Mouse (Mus musculus) urinary bladder, postnatal 25 days (tissue): ENCODE measurements around the gene Eef1a1.
"Not testable (repeated sequence)": the region's sequence is repeated elsewhere in the genome, so short reads cannot be mapped to it uniquely, and the experiment has no call there.

Source experiments
- DNase-seq: peaks from one replicate; pipeline ENCODE4 v3.0.0; 2022; ENCODE audit warnings: low spot score

Gene Eef1a1

DNA sequence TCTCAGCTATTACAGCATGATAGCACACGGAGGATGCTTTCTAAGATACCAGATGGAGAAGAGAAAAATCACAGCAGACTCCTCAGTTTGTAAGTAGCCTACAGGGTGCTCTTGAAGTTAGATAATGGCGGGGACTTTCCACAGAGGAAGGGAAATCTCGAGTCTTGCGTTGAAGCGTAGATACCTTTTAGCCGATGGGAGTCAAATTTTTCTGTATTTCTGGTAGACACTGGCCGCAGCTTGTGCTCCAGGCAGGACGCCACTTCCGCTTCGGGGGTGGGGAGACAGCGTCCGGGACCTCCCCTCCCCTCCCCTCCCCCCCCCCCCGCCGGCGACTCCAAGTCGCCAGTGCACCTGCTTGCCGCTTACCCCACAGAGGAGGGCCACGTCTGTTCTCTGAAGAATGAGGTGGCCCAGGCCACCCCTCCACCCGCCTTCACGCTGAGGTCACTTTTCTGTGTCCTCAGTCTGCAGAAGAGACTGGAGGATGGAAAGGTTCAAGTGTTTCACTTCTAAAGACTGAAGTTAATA, at the start of gene Eef1a1:
Eef1a1 (minus strand) TSS at position 262 of the 531 bp plus-strand sequence.
- DNase-seq, result peak; percentile 51

DNA sequence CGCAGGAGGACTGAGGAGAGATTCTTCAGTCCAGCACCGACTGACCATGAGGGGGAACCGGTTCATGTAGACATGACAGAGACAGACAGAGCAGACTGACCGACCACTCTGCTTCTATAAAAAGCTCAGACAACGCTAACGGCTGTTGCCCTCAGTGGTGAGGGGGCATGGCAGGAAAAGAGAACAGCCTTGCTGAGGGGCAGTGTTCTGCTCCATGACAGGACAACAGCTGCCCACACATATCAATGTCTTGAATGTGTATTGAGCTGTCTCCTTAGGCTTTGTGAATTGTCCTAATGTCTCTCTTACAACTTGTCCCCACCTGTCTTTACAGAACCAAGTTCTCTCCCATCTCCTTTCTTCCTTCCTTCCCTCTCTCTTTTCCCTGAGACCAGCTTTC, 49.5 kb upstream of the Eef1a1 start:
- no peak for DNase-seq

DNA sequence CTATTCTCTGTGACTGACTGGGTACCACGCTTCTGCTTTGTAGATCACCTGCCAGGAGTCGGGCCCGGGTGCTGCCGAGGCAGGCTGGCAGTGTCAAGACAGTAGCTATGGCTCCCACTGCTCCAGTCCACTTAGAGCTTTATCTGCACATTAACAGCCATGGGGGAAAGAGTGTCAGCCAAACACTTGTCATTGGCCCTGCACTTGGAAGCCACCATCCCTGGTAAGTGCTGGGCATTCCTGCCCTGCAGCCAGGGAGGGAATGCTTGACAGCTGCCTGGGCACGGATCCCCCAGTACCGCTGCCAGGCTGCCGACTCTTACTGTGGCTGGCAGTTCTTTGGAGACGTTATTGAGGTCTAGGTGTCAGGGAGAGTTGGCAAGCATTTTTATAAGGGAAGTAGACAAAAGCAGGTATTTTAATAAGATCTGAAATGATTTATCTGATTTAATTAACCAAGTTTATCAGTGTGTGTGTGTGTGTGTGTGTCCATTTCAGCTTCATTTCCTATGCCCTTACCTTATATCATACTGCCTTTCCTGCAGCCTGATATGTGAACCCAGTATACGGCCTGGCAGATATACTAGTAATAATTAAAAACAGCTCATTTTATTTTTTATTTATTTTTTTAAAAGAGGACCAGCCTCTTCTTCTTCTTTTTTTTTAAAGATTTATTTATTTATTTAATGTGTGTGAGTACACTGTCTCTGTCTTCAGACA, 48.4 kb upstream of the Eef1a1 start:
- no peak for DNase-seq

DNA sequence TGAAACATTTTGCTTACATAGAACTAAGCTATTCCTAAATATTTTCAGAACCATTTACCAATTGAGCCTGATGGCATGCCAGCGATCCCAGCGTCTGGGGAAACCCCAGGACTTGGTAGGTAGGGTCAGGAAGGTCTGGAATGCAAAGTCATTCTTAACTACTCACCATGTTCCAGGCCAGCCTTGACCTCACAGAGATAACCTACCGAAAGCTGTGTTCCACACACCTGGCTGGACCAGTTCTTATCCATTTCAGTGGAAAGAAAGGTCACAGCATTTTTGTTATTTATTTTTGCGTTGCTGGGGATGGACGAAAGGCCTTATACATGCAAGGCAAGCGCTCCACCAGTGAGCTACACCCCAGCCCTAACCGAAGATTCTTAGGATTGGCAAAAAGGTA, 45.7 kb upstream of the Eef1a1 start:
- no peak for DNase-seq

DNA sequence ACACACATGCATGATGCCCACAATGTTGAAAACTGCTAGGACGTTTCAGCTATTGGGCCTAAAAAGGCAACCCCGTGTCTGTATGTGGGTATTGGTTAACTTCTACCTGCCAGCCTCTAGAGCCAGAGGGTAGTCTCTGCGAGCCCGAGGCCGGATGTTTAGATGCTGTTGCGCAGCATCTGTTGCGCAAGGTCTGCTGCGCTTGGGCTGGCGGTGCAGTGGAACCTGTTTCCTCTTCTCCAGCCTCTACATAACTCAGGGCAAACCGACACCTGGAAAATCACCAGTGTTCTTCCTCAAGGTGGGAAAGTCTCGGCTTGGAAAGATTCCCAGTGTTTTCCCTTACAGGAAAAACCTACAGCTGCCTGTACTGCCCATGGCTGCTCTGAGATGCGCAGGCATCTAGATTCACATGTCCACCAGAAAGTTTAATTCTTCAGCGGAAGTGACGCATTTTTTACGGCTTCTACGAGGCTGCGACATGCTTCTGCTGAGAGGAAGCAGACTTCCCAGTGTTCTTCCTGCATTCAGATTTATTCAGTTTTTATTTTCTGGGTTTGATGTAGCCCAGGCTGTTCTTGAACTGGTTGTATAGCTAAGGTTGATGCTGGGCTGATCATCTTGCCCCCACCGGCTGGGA, 44.5 kb upstream of the Eef1a1 start:
- peak; percentile 50 for DNase-seq

DNA sequence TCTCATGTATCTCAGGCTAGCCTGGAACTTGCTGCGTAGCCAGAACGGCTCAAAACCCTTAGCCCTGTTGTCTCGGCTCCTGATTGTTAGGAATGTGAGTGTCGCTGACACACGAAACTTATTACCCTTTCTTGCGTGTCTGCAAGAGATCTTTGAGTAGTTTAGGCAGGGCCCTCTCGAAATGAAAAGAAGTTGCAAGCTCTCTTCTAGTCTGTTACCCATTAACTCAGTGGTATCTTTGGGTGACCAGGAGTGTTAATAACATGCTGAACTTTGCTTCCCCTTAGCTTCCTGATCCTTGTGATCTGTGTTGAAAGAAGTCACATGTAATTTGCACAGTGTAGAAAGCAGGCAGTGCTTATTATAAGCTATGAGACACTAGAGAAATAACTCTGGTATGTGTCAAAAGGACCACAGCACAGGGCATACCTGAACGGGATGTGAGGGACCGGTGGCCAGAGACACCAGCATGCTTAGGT, 43.4 kb upstream of the Eef1a1 start:
- DNase-seq, result no peak

DNA sequence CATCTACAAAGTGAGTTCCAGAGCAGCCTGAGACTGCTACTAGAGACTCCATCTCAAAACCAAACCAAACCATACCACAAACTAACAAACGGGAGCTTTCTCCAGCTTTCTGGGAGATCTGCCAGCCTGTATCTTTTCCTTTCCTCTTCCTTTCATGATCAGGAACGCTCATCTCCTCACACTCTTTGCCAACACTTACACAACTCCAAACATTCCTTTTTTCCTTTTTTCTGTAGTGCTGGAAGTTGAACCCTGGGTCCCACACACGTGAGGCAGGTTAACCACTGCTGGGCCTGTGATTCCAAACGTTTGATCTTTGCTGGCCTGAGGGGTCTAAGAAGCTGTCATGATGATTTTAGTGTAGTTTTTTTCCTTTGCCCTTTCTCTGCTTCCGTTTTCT, 42.9 kb upstream of the Eef1a1 start:
- no peak for DNase-seq

DNA sequence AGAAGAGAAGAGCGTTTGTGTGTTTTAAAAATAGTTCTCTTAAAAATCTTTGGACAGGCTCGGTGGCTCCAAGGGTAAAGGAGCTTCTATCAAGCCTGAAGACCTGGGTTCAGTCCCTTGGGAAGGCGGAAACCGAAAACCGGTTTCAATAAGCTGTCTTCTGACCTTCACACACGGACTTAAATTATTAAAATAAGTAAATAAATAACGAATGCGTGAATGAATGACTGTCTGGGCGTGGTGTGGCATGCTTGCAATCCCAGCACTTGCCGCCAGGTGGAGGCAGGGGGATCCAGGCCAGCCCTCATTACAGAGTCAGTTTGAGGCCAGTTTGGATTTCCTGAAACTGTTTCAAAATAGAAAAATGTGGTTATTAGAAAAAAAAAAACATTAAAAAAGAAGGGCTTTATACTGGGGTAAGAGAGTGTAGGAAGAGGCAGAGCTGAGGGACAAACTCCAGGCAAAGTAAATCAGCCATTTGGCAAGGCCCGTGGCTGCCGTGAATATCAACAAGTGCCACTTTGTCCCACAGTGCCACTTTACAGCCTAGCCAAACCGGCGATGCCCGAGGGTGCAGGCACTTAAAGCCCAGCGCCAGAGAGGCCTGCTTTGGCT, 38.9 kb upstream of the Eef1a1 start:
- DNase-seq, result peak; percentile 85

DNA sequence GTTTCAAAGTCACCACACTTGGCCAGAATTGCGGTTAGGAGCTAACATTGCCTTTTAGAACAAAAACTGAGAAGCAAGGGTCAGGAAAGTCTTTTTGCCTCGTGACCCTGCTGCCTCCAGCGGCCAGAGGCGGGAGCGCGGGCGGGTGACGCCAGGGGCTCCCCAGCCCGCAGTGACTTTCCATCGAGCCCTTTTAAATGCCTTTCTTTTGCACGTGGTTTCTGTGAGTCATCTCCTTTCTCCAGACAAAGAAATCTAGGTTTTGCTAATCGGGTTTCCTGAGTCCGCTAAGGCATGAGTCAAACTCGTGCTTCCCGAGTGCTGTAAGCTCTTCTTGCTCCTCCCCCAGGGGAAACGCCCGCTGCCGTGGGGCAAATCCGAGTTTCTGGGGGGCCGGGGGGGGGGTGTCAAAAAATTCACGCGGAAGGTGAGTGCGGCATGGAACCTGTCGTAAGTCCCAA, 38.4 kb upstream of the Eef1a1 start:
- peak; percentile 85 for DNase-seq

DNA sequence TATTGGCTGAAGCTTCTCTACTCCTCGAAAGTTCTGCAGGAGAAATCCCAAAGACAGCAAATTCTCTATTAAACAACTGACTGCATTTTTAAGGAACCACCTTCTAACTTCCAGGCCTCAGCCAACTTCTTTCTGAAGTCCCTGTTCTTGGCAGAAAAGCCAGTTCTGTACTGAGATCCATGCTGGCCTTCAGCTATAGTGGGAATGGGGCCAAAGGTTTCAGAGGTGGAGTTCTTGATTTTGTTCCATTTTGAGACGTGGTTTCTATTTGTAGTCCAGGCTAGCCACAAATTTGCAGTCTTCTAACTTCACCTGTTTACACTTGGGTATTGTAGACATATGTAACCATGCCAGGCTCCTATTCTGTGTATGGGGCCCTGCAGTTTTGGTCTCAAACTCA, 37.3 kb upstream of the Eef1a1 start:
- no peak for DNase-seq

DNA sequence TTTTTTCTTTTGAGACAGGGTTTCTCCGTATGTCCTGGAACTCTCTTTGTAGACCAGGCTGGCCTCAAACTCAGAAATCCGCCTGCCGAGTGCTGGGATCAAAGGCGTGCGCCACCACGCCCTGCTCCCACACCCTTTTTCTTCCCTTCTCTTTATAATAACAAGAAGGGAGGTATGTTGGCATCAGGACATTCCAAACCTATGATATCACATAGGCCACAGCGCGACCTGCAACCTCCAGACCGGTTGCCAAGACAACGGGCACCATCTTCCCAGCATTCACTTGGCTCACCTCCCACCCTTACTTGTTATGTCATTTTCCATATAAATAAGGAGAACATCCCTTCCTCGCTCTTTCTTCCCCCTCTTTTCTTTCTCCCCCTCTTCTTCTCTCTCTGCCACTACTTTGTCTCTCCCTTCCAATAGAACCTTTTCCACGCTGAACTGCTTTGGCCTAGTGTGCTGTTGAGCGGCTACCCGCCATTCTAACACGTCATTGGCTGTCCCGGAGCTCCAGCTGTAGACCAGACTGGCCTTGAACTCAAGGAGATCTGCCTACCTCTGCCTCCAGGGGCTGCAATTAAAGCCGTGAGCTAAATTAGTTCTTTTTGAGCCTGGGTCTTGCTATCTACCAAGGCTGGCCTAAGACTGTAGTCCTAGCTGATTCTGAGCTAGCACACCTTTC, 36.6 kb upstream of the Eef1a1 start:
- DNase-seq, result no peak

DNA sequence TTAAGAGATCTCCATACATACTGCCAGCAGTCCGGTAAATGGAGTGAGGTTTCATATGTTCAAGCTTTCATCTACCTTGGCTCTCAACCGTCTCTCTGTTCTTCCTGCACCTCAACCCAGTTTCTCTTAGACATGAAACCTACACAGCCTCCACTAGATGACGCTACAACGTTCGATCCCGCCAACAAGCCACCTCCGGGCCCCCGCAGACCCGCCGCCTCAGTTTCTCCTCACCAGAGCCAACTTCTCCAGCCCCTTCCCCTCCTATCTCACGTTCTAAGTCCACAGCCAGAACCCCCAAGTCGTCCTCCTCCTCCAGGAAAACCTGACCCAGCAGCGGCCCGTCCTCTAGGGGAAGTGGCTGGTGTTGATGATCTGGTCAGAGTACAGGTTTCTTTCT, 32.7 kb upstream of the Eef1a1 start:
- DNase-seq, result no peak

DNA sequence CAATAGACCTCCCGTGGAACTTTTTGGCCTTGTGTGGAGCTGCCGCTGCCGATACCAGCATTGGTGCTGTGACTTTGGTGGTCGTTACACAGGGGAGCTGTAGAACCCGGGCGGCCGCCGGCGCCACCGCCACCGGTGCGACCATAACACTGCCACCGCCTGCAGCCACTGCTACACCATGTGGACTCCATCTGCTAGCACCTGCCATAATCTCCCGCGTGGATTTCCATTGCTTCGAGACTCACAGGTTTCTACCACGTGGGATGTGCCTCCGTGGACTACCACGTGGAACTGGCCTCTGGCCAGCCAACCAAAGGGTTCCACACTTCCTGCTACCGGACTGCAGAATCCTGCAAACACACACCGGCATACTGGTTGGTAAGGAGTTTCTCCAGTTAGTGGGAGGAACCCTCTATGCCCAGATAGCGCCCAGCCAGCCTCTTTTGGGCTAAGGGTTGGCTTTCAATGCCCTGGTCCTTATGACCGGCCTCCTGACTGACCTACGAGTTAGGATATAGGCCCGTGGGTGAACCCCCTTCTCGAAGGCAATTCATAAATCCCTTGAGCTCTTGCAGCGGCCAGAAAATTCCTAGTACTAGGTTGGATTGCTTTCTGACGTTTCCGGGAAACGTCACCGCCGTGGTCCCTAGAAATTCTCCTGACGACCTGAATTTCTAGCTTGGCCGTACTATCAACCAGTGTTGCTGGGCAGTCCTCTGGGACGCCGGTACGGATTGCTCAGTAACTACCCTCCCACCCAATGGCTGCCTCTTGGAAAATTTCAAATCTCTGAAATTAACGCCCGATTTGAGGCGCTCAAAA, 32.0 kb upstream of the Eef1a1 start:
- peak; percentile 40 for DNase-seq

DNA sequence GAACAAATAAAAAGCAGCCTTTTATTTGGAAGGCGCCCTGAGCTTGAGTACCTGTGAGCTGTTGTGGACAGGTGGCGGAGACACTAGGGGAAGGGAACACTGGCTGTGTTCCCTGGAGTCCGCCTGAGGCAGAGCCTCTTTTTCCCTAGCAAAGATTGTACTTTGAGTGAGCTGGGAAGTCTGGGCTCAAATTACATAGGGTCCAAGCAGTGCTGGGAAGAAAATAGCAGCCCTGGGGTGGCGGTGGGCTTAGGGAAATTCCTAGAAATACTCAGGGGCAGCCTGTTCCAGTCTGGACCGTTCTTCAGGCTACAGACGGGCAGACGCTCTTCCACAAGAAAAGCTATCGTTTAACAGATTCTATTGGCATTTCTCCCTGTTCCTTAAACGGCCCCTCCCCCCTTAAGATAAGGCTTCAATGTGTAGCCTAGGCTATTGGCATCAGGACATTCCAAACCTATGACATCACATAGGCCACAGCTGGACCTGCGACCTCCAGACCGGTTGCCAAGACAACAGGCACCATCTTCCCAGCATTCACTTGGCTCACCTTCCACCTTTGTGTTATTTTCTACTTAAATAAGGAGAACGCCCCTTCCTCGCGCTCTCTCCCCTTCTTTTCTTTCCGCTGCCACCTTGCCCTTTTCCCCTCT, 31.3 kb upstream of the Eef1a1 start:
- DNase-seq, result no peak

DNA sequence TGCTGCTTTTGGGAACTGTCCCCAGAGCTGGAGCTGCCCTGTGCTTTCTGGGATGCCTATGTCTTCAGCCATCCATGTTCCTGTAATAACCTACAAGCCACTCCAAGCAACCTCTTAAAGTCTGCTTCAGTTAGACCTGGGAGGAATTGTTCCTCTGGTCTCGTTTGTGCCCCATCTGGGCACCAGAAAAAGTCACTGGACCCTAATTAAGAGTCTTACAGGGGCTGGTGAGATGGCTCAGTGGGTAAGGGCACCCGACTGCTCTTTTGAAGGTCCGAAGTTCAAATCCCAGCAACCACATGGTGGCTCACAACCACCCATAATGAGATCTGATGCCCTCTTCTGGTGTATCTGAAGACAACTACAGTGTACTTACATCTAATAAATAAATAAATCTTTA, 28.3 kb upstream of the Eef1a1 start:
- DNase-seq, result not testable (repeated sequence)

DNA sequence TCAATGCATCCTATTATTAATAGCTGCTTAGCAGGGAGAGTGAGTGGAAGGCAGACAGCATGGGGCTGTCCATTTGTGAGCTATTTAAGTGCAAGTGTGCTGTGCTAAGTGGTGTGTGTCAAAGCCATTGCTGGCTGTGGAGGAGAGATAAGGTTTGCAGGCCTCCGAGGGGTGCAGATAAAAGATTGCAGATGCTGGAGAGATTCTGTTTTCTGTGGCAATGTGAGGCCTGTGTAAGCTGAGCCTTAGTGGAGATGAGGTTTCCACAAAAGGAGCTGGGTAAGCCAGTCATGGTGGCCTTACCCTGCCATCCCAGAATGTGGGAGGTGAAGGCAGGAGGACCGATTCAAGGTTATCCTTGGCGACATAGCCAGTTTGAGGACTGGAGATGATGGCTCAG, 27.2 kb upstream of the Eef1a1 start:
- no peak for DNase-seq

DNA sequence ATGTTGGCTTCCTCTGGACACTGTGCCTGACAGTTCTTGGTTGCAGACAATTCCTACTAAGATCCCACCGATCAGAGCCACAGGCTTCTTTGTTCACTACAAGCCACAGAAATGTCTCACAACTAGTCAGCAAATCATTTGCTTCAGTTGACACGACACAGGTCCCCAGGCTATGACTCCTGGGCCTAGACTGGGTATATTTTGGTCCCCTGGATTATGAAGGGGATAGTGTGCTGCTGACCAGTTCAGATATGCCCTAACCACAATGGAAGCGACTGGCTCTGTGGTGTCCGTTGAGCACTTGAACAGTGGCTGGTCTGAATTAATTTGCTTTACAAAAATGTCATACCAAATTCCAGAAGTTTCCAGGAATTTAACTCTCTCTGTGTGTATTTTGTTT, 25.7 kb upstream of the Eef1a1 start:
- DNase-seq, result no peak

DNA sequence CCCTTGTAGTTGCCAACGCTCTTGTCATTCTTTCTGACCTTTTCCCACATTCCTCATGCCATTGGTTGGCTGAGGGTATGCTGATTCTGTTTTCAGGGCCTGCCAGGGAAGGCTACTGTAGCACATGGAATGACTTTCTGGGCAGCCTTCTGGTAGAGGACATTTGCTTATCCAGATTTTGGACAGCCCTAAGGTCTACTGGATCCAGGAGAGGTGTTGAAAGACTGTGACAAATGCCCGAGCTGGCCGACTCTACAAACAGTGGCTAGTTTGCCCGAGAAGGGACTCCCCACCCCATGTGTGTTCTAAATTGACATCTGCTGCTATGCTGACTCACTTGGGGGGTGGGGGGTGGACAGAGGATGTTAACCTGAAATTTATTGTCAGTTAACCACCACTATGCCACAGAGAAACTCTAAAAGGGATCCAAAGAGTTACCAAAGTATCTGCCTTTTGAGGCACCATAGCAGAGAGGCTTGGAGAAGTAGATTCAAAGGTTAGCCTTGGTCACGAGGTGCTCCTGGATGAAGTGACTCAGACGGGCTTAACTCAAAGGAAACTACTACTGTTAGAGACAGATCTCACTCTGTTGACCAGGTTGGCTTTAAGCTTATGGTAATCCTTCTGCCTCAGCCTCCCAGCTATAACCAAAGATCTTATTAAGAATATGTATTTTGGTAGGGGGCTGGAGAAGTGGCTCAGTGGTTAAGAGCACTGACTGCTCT, 25.0 kb upstream of the Eef1a1 start:
- DNase-seq, result no peak

DNA sequence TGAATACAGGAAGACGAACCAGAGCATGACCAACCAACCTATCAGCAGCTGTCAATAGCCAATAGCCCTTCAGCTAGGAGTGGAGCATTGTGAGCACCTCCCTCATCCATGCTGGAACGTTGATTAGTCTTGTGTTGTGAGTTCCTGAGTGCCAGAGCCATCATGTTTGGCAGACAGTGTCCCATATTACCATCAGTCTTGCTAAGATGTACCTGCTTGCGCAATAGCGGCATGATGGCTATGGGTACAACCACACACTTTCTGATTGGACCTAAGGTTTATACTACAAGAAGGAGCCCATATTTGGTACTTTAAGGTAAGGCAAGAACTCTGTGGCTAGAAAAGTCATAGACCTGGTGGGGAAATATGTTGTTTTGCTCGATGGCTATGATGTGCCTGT, 22.8 kb upstream of the Eef1a1 start:
- no peak for DNase-seq

DNA sequence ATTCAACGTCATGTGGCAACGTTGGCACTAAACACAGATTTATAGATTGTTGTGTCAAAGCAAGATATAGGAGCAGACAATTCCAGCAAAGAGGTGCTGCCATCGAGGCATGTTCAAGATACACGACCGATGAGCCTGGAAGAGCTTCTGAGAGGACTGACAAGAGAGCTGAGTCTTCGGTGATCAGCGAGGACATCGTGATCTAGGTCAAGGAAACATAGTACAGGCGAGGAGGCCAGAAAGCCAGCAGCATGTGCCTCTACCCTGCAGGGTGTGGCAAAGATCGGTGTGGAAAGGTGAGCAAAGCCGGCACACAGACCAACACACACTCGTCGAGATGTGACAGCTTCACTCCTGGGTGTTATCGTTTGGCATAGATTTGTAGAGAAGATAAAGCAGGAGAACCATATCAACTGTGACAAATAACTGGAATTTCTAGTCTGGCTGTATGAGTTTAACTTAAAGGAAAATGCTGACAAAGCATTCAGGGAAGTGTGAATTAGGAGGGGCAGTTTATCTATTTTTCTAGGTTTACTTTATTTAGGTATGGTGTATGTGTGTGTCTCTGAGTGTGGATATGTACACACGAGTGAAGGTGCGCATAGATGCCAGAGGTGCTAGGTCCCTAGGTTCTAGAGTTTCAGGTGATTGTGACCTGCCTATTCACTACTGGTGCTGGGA, 19.3 kb upstream of the Eef1a1 start:
- no peak for DNase-seq
